Mouse (Mus musculus) skeletal muscle tissue, postnatal 0 days (tissue): ENCODE data around the gene Sspn. TPM values are rescaled to one million over a fixed set of nuclear protein-coding genes. Genes with fewer than 3 reads are reported as not detected.

Experiments used
- polyA plus RNA-seq: library from polyadenylated mRNA; unstranded; fragments of >200 nt; fragmentation: Nextera tagmentation; extraction: Ambion mirVana; gene quantifications from 2 replicates; pipeline ENCODE4 v1.2.1, GENCODE M21; 2015

The Sspn gene
- 77.1 and 77.4 TPM in 2 replicates for polyA plus RNA-seq

GRCm38 (mm10) chr6:145931341-145931740 is at the start of gene Sspn:
Gene Sspn (plus strand): TSS chr6:145931641.

Other genes starting within 250 kb of the Sspn start
- 6.6 and 6.9 TPM in 2 replicates for gene Rassf8, start 184.9 kb upstream of the Sspn start, polyA plus RNA-seq
- 2.8 and 3.1 TPM in 2 replicates for gene Bhlhe41, start 66.1 kb upstream of the Sspn start, polyA plus RNA-seq